Mouse (Mus musculus) heart, embryonic 15.5 days (tissue): ENCODE data around the gene Rbm25. TPM values are rescaled to one million over a fixed set of nuclear protein-coding genes. Genes with fewer than 3 reads are reported as not detected.

ENCODE experiments used
- polyA plus RNA-seq: library from polyadenylated mRNA; unstranded; fragments of >200 nt; fragmentation: Nextera tagmentation; extraction: Ambion mirVana; gene quantifications from 2 replicates; pipeline ENCODE4 v1.2.1, GENCODE M21; 2015

Gene Rbm25
- polyA plus RNA-seq, 1 experiment from 2014 or later, result 156 TPM

Other genes with a start within 250 kb of the Rbm25 start
- 17.3 and 20.7 TPM in 2 replicates for gene Dpf3, start 143.5 kb upstream of the Rbm25 start, polyA plus RNA-seq
- 22.5 and 27.8 TPM in 2 replicates for gene Dcaf4, start 110.8 kb upstream of the Rbm25 start, polyA plus RNA-seq
- 13.9 and 16.8 TPM in 2 replicates for gene Zfyve1, start 34.0 kb upstream of the Rbm25 start, polyA plus RNA-seq
- gene Psen1, start 56.9 kb downstream of the Rbm25 start, polyA plus RNA-seq, result 38.9 and 44.0 TPM in 2 replicates
- gene Papln, start 132.4 kb downstream of the Rbm25 start, polyA plus RNA-seq, result 0.69 and 1.0 TPM in 2 replicates